Mouse (Mus musculus): ENCODE data around the gene Igfbp7.

DNA sequence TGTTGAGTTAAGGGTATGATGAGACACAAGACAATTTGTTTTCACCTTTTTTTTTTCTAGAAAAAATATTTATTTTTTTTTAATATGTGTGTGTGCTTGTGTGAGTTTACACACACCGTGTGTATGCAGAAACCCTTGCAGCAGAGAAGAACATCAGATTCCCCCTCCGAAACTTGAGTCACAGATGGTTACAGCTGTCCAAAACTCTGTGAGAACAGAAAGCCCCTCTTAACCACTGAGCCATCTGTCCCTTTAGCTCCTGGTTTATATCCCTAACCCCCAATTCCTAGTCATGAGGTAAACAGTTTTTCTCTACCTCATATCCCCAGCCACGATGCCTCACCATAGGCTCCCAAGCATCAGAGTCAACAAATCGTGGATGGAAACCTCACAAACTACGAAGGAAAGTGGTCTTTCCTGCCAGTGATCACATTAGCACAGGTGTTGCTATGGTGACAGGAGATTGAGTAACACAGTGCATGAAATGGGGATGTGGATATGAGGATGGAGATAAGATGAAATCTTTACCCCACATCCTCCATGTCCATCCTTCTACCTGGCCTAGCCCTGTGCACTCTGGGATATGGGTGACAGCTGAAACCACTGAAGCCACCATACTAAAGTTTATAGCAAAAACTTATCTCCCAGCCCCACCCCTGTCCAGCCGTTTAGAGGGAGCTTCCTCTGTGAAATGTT, 21.8 kb downstream of the Igfbp7 start:
- TF ChIP-seq CTCF (IDR thresholded peaks at IDR 0.05; ENCODE audit: low read depth, low read length) = no peak
- no peak for TF ChIP-seq POLR2A (IDR thresholded peaks at IDR 0.05; ENCODE audit: insufficient read depth, low read length)

Data from ES-Bruce4 (cell line).